Mouse (Mus musculus) neural tube, embryonic 13.5 days (tissue): ENCODE results near the gene Ube4a. TPM values are rescaled to one million over a fixed set of nuclear protein-coding genes. Genes with fewer than 3 reads are reported as not detected.

Experiments used
- ATAC-seq: fragments of 200-750 bp; cut with Nextera tagmentation; 2 replicates; pipeline ENCODE4 v1.8.0; 2017; ENCODE audit warnings: low read depth, mild to moderate bottlenecking, moderate TSS enrichment, moderate library complexity
- H3K27ac ChIP-seq: fragments of 300-500 bp; sonication (generic); replicated peaks from 2 replicates; pipeline ENCODE4 v1.5.1; 2015; ENCODE audit warnings: moderate library complexity, mild to moderate bottlenecking, inconsistent platforms
- H3K27me3 ChIP-seq: fragments of 300-500 bp; sonication (generic); 2 replicates; pipeline ENCODE4 v1.6.1; 2015; ENCODE audit warnings: mild to moderate bottlenecking, inconsistent platforms
- H3K36me3 ChIP-seq: fragments of 300-500 bp; sonication (generic); 2 replicates; pipeline ENCODE4 v1.6.1; 2015; ENCODE audit warnings: mild to moderate bottlenecking, inconsistent platforms
- H3K4me1 ChIP-seq: fragments of 300-500 bp; sonication (generic); replicated peaks from 2 replicates; pipeline ENCODE4 v1.6.1; 2015; ENCODE audit warnings: inconsistent platforms
- H3K4me2 ChIP-seq: fragments of 300-500 bp; sonication (generic); 2 replicates; pipeline ENCODE4 v1.6.1; 2015; ENCODE audit warnings: inconsistent platforms, mild to moderate bottlenecking, moderate library complexity
- H3K4me3 ChIP-seq: fragments of 300-500 bp; sonication (generic); 2 replicates; pipeline ENCODE4 v1.5.1; 2015; ENCODE audit warnings: mild to moderate bottlenecking, inconsistent platforms
- H3K9ac ChIP-seq: fragments of 300-500 bp; sonication (generic); 2 replicates; pipeline ENCODE4 v1.6.1; 2015; ENCODE audit warnings: moderate library complexity, mild to moderate bottlenecking, inconsistent platforms
- H3K9me3 ChIP-seq: fragments of 300-500 bp; sonication (generic); 2 replicates; pipeline ENCODE4 v1.6.1; 2016; ENCODE audit warnings: inconsistent platforms
- WGBS: fragments of 180-500 bp; shearing (Covaris S2); methylation state at CpG from one replicate; pipeline ENCODE4 v1.1.7; 2015; 5-methylcytosine and 5-hydroxymethylcytosine counted together
- polyA plus RNA-seq: library from polyadenylated mRNA; unstranded; fragments of >200 nt; fragmentation: Nextera tagmentation; extraction: Ambion mirVana; gene quantifications from 2 replicates; pipeline ENCODE4 v1.2.1, GENCODE M21; 2015

The Ube4a gene
- polyA plus RNA-seq, 1 experiment from 2014 or later = 38.1 TPM

DNA sequence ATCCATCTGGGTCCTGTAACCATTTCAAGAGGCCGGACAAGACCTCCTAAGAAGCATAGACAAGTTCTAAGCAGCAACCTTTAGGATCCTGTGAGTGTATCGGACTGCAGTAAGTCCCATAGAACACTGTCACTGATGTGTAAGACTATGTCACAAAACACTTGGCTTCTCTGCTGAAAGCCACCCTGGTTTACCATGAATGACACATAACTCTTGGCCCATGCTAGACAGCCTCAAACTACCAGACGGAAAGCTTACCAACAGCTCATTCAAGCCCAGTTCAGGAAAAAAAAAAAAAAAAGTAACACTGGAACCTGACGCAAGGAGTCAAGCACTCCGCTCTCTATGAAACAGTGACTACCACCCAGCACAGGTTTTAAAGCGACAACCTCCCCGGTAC, 87.7 kb downstream of the Ube4a start:
- ATAC-seq = no peak
- Histone ChIP-seq H3K9me3 (no peaks in the 10 kb centered on the region), H3K4me3 (0 out of 2 replicates have a peak overlapping the region, but pooled peaks have one; percentile 88), H3K9ac (no peak overlapping the region; the same call in 1 of the 2 replicates), H3K4me1 (peaks cover 74% of the 10 kb centered on the region), H3K36me3 (no peaks in the 10 kb centered on the region; the same call in 1 of the 2 replicates), H3K27me3 (no peaks in the 10 kb centered on the region), H3K27ac (no peak overlapping the region), H3K4me2 (peak overlapping the region; percentile 84)
- WGBS = 87% methylated on average over 7 of the region's 7 CpGs

DNA sequence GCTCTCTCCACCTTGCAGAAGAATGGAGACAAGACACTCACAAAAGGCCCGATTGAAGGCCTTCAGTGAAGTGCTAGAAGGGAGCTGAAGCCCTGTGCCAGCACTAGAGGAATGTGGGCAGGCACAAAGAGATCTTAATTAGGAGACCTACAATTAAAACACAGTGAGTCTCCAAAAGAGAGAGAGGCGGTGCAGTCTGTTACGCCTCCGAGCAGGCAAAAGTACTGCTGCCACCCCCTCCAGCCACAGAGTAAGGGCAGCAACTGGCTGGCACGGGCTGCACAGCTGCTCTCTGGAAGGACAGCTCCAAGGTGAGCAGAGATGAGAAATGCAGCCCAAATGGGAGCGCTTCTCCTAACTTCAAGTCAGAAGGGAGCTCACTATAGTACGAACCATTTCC, 89.9 kb downstream of the Ube4a start:
- H3K4me1 ChIP-seq = peaks cover 89% of the 10 kb centered on the region
- H3K27me3 ChIP-seq = no peaks in the 10 kb centered on the region
- H3K9ac ChIP-seq = peak overlapping the region; percentile 48; the same call in 1 of the 2 replicates
- peak overlapping the region; percentile 18 for H3K4me2 ChIP-seq
- WGBS = 24% methylated on average over 7 of the region's 7 CpGs
- H3K36me3 ChIP-seq = no peaks in the 10 kb centered on the region; the same call in 1 of the 2 replicates
- no peaks in the 10 kb centered on the region for H3K9me3 ChIP-seq
- H3K27ac ChIP-seq = no peak overlapping the region
- H3K4me3 ChIP-seq = no peak overlapping the region
- no peak for ATAC-seq

DNA sequence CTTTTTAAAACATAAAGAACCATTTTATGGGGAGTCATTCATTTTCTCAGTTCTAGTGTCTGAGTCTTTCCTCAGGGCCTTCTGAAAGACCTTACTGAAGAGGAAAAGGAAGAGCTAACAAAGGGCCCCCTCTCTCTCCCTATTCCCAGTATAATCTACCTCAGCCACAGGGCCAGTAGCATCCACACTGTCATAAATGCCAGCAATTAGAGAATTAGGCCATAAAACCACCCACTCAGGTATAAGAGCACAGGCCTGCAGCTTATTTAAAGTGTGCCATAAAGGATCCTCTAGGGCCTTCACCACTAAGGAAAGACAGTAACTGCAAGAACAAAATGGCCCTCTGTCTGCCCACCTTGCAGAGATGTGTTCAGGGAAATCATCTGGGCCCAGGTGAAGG, 91.2 kb downstream of the Ube4a start:
- H3K4me1 ChIP-seq = peaks cover 90% of the 10 kb centered on the region
- no peak overlapping the region for H3K4me3 ChIP-seq
- no peak for ATAC-seq
- H3K9me3 ChIP-seq = no peaks in the 10 kb centered on the region
- no peak overlapping the region for H3K9ac ChIP-seq
- no peaks in the 10 kb centered on the region; the same call in 1 of the 2 replicates for H3K36me3 ChIP-seq
- H3K27ac ChIP-seq = peak overlapping the region; percentile 50; the same call in 1 of the 2 replicates
- H3K27me3 ChIP-seq = no peaks in the 10 kb centered on the region
- H3K4me2 ChIP-seq = no peak overlapping the region

DNA sequence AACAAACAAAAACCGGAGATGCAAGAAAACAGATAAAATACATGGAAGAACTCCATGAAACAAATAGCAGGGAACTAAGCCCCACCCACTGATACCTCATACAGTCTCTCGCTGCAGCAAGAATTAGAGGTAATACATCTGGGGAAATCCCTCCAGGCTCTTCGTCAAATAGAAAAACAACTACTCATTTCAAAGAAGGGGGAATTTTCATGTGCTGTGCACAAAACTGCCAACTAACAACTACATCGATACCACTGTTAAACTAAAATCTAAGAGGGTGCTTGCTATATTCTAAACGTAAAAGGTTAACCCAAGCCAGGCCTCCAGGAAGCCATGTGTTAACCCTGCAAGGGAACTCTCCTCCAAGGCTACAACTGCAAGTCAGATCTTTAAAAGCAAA, 91.7 kb downstream of the Ube4a start:
- no peak overlapping the region for H3K4me3 ChIP-seq
- no peaks in the 10 kb centered on the region; the same call in 1 of the 2 replicates for H3K36me3 ChIP-seq
- peaks cover 89% of the 10 kb centered on the region for H3K4me1 ChIP-seq
- H3K9ac ChIP-seq = no peak overlapping the region
- H3K27ac ChIP-seq = peak overlapping the region; percentile 50; the same call in 1 of the 2 replicates
- WGBS = 44% methylated on average over 5 of the region's 5 CpGs
- H3K4me2 ChIP-seq = peak overlapping the region; percentile 20
- ATAC-seq = no peak
- H3K27me3 ChIP-seq = no peaks in the 10 kb centered on the region
- no peaks in the 10 kb centered on the region for H3K9me3 ChIP-seq

Other genes with a start within 250 kb of the Ube4a start
- gene Phldb1, start 230.4 kb downstream of the Ube4a start, polyA plus RNA-seq = 42.5 and 43.7 TPM in 2 replicates
- gene Arcn1, start 197.8 kb downstream of the Ube4a start, polyA plus RNA-seq = 147 and 168 TPM in 2 replicates
- 172 and 174 TPM in 2 replicates for gene Ift46, start 197.7 kb downstream of the Ube4a start, polyA plus RNA-seq
- gene Tmem25, start 166.3 kb downstream of the Ube4a start, polyA plus RNA-seq = 13.8 and 14.1 TPM in 2 replicates
- gene Ttc36, start 162.5 kb downstream of the Ube4a start, polyA plus RNA-seq = not detected in 2 replicates
- 20.9 and 25.0 TPM in 2 replicates for gene Kmt2a, start 84.3 kb downstream of the Ube4a start, polyA plus RNA-seq
- 725 and 838 TPM in 2 replicates for gene Atp5l, start 44.9 kb downstream of the Ube4a start, polyA plus RNA-seq
- not detected in 2 replicates for gene Cd3g, start 14.8 kb upstream of the Ube4a start, polyA plus RNA-seq
- gene Cd3d, start 16.2 kb upstream of the Ube4a start, polyA plus RNA-seq = not detected in 2 replicates
- gene Cd3e, start 44.0 kb upstream of the Ube4a start, polyA plus RNA-seq = 0.32 TPM in 1 of 2 replicates, not detected in the other
- 0.59 and 1.3 TPM in 2 replicates for gene Mpzl2, start 74.2 kb upstream of the Ube4a start, polyA plus RNA-seq
- gene Mpzl3, start 89.6 kb upstream of the Ube4a start, polyA plus RNA-seq = 0.92 and 1.2 TPM in 2 replicates
- 0.20 and 0.23 TPM in 2 replicates for gene Jaml, start 113.6 kb upstream of the Ube4a start, polyA plus RNA-seq
- gene Scn2b, start 152.2 kb upstream of the Ube4a start, polyA plus RNA-seq = 9.2 and 9.7 TPM in 2 replicates
- gene Scn4b, start 172.8 kb upstream of the Ube4a start, polyA plus RNA-seq = 0.11 and 0.25 TPM in 2 replicates
- not detected in 2 replicates for gene BC049352, start 216.4 kb upstream of the Ube4a start, polyA plus RNA-seq
- gene Tmprss4, start 238.5 kb upstream of the Ube4a start, polyA plus RNA-seq = not detected in 2 replicates